Mouse (Mus musculus): ENCODE measurements at regions not wholly inside any gene's neighbourhood (a gene's known extent, or its start where the extent isn't known, plus 50 kb on each side); places are given as distances from the start of the nearest gene placed in this dataset.

DNA sequence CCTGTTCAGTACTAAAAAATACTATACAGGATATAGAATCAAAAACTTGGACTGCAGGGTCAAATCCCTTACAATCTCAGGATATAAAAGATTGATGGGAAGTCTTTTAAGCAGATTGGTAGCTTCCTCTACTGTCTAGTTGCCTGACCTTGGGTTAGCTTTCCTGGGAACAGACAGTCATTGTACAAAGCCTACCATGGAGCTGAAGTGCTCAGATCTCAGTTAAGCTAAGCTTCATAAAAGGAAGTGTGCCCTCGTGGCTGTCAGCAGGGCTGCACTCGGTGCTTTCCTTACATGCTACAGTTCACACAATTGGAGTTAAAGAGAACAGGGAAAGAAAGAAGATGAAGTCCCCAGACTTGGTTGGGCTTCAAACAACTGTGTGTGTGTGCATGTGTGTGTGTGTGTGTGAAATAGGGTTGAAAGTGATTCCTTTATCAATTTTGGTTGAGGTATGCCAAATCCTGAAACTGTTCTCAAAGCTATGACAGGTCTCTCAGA lies 338.4 kb downstream of the Gm21750 start:
- 35% methylated on average over 2 of the region's 2 CpGs for WGBS
- Histone ChIP-seq H3K27ac (ENCODE audit: low read depth, low read length) (no peak overlapping the region), H3K4me2 (ENCODE audit: low read depth, low read length, severe bottlenecking) (no peak overlapping the region), H3K27me3 (ENCODE audit: control insufficient read depth, insufficient read depth, low read length) (no peaks in the 10 kb centered on the region), H3K9ac (ENCODE audit: low read length) (no peak overlapping the region), H3K4me3 (ENCODE audit: low read depth, low read length) (no peak overlapping the region), H3K4me1 (replicated peaks; ENCODE audit: control insufficient read depth, insufficient read depth, low read length) (no peaks in the 10 kb centered on the region), H3K9me3 (ENCODE audit: control insufficient read depth, low read length) (no peaks in the 10 kb centered on the region), H3K36me3 (ENCODE audit: control insufficient read depth, insufficient read depth, low read length) (no peaks in the 10 kb centered on the region)
- DNase-seq (ENCODE audit: low spot score) (no peak), ATAC-seq (replicated peaks; ENCODE audit: low FRiP score) (no peak)

DNA sequence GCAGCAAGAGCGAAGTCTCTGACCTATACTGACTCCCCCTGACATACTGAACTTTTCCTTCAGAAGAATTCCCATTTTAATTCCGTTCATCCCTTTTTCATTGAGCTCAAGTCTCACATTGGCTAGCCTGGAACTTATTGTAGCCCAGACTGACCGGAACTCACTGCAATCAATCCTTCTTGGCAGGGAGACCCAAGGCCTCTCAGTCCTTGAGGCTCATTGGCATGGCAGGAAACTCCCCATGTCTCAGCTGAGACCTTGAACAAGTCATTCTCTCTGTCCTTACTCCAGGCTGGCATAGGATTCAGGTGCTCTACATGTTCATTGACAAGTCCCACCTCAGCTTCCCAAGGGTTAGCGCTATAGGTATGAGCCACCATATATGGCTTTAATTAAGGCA lies 345.9 kb downstream of the Gm21750 start:
- DNase-seq (ENCODE audit: low spot score) (no peak), ATAC-seq (replicated peaks; ENCODE audit: low FRiP score) (no peak)
- Histone ChIP-seq H3K4me3 (ENCODE audit: low read depth, low read length) (no peak overlapping the region), H3K36me3 (ENCODE audit: control insufficient read depth, insufficient read depth, low read length) (no peaks in the 10 kb centered on the region), H3K4me2 (ENCODE audit: low read depth, low read length, severe bottlenecking) (no peak overlapping the region), H3K9ac (ENCODE audit: low read length) (no peak overlapping the region), H3K9me3 (ENCODE audit: control insufficient read depth, low read length) (no peaks in the 10 kb centered on the region), H3K4me1 (replicated peaks; ENCODE audit: control insufficient read depth, insufficient read depth, low read length) (no peaks in the 10 kb centered on the region), H3K27ac (ENCODE audit: low read depth, low read length) (no peak overlapping the region), H3K27me3 (ENCODE audit: control insufficient read depth, insufficient read depth, low read length) (no peaks in the 10 kb centered on the region)
- 92% methylated on average over 4 of the region's 4 CpGs for WGBS

GRCm38 (mm10) chr14:74011555-74011954 lies 350.5 kb downstream of the Gm21750 start:
- DNase-seq (ENCODE audit: low spot score) (no peak), ATAC-seq (replicated peaks; ENCODE audit: low FRiP score) (no peak)
- Histone ChIP-seq H3K4me2 (ENCODE audit: low read depth, low read length, severe bottlenecking) (no peak overlapping the region), H3K9ac (ENCODE audit: low read length) (no peak overlapping the region), H3K27me3 (ENCODE audit: control insufficient read depth, insufficient read depth, low read length) (no peaks in the 10 kb centered on the region), H3K36me3 (ENCODE audit: control insufficient read depth, insufficient read depth, low read length) (no peaks in the 10 kb centered on the region), H3K4me3 (ENCODE audit: low read depth, low read length) (no peak overlapping the region), H3K27ac (ENCODE audit: low read depth, low read length) (no peak overlapping the region), H3K4me1 (replicated peaks; ENCODE audit: control insufficient read depth, insufficient read depth, low read length) (no peaks in the 10 kb centered on the region), H3K9me3 (ENCODE audit: control insufficient read depth, low read length) (no peaks in the 10 kb centered on the region)
- 92% methylated on average over 1 of the region's 1 CpGs for WGBS

DNA sequence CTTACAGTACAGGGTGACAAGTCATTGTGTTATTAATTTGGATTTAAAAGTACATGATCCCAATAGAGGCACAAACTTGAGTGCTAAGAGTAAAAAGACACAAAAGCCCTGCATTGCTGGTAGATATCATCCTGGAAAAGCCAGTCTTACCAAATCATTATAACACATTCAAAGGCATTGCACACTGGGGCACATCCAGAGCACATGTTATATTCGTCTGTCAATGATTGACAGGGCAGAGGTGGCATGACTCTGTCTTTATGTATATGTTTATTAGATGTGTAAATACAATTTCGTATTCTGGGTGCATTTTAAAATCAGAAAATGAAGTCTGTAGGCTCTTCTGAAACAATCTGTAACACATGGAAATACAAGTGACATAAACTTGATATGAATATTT lies 358.4 kb downstream of the Gm21750 start:
- Histone ChIP-seq H3K27me3 (ENCODE audit: control insufficient read depth, insufficient read depth, low read length) (no peaks in the 10 kb centered on the region), H3K27ac (ENCODE audit: low read depth, low read length) (no peak overlapping the region), H3K4me1 (replicated peaks; ENCODE audit: control insufficient read depth, insufficient read depth, low read length) (no peaks in the 10 kb centered on the region), H3K4me2 (ENCODE audit: low read depth, low read length, severe bottlenecking) (no peak overlapping the region), H3K9ac (ENCODE audit: low read length) (no peak overlapping the region), H3K9me3 (ENCODE audit: control insufficient read depth, low read length) (no peaks in the 10 kb centered on the region), H3K36me3 (ENCODE audit: control insufficient read depth, insufficient read depth, low read length) (no peaks in the 10 kb centered on the region), H3K4me3 (ENCODE audit: low read depth, low read length) (no peak overlapping the region)
- no peak for DNase-seq (ENCODE audit: low spot score)
- WGBS, result 86% methylated on average over 2 of the region's 2 CpGs
- ATAC-seq (replicated peaks; ENCODE audit: low FRiP score), result no peak

- Histone ChIP-seq H3K4me2 (ENCODE audit: low read depth, low read length, severe bottlenecking) (no peak overlapping the region), H3K4me1 (replicated peaks; ENCODE audit: control insufficient read depth, insufficient read depth, low read length) (no peaks in the 10 kb centered on the region), H3K4me3 (ENCODE audit: low read depth, low read length) (no peak overlapping the region), H3K36me3 (ENCODE audit: control insufficient read depth, insufficient read depth, low read length) (no peaks in the 10 kb centered on the region), H3K27me3 (ENCODE audit: control insufficient read depth, insufficient read depth, low read length) (no peaks in the 10 kb centered on the region), H3K27ac (ENCODE audit: low read depth, low read length) (no peak overlapping the region), H3K9me3 (ENCODE audit: control insufficient read depth, low read length) (no peaks in the 10 kb centered on the region), H3K9ac (ENCODE audit: low read length) (no peak overlapping the region)
- WGBS, result 72% methylated on average over 5 of the region's 5 CpGs
- DNase-seq (ENCODE audit: low spot score), result no peak
- ATAC-seq (replicated peaks; ENCODE audit: low FRiP score), result no peak
Observed at GRCm38 (mm10) chr14:74047009-74047694, 386.1 kb downstream of the Gm21750 start.

- DNase-seq (ENCODE audit: low spot score) (no peak), ATAC-seq (replicated peaks; ENCODE audit: low FRiP score) (no peak)
- Histone ChIP-seq H3K36me3 (ENCODE audit: control insufficient read depth, insufficient read depth, low read length) (no peaks in the 10 kb centered on the region), H3K4me1 (replicated peaks; ENCODE audit: control insufficient read depth, insufficient read depth, low read length) (no peaks in the 10 kb centered on the region), H3K4me2 (ENCODE audit: low read depth, low read length, severe bottlenecking) (no peak overlapping the region), H3K27me3 (ENCODE audit: control insufficient read depth, insufficient read depth, low read length) (no peaks in the 10 kb centered on the region), H3K27ac (ENCODE audit: low read depth, low read length) (no peak overlapping the region), H3K9ac (ENCODE audit: low read length) (no peak overlapping the region), H3K9me3 (ENCODE audit: control insufficient read depth, low read length) (no peaks in the 10 kb centered on the region), H3K4me3 (ENCODE audit: low read depth, low read length) (no peak overlapping the region)
- WGBS, result 86% methylated on average over 6 of the region's 6 CpGs
Observed at GRCm38 (mm10) chr14:74047695-74048280, 386.8 kb downstream of the Gm21750 start.

GRCm38 (mm10) chr14:74048386-74048785 lies 387.4 kb downstream of the Gm21750 start:
- 87% methylated on average over 3 of the region's 3 CpGs for WGBS
- Histone ChIP-seq H3K27me3 (ENCODE audit: control insufficient read depth, insufficient read depth, low read length) (no peaks in the 10 kb centered on the region), H3K4me1 (replicated peaks; ENCODE audit: control insufficient read depth, insufficient read depth, low read length) (no peaks in the 10 kb centered on the region), H3K36me3 (ENCODE audit: control insufficient read depth, insufficient read depth, low read length) (no peaks in the 10 kb centered on the region), H3K27ac (ENCODE audit: low read depth, low read length) (no peak overlapping the region), H3K9ac (ENCODE audit: low read length) (no peak overlapping the region), H3K4me2 (ENCODE audit: low read depth, low read length, severe bottlenecking) (no peak overlapping the region), H3K4me3 (ENCODE audit: low read depth, low read length) (no peak overlapping the region), H3K9me3 (ENCODE audit: control insufficient read depth, low read length) (no peaks in the 10 kb centered on the region)
- ATAC-seq (replicated peaks; ENCODE audit: low FRiP score), result no peak
- DNase-seq (ENCODE audit: low spot score), result no peak

DNA sequence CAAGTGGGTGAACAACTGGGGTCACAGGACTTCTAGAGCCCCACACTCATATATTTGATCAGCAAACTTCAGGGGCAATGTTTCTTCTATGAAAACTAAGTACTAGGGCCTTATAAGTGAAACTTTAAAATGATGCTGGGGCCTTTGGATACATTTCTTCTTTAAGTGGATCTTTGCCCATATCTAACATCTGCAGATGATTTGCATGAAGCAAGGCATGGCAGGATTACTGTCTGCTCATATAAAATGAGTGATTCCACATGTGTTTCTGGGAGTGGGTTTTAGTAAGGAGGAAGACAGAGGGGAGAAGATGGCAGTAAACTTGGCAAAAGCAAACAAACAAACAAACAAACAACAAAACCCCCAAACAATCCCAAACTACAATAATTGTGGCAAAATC lies 405.0 kb downstream of the Gm21750 start:
- H3K9ac ChIP-seq (ENCODE audit: low read length), result no peak overlapping the region
- no peaks in the 10 kb centered on the region for H3K36me3 ChIP-seq (ENCODE audit: control insufficient read depth, insufficient read depth, low read length)
- no peaks in the 10 kb centered on the region for H3K27me3 ChIP-seq (ENCODE audit: control insufficient read depth, insufficient read depth, low read length)
- H3K27ac ChIP-seq (ENCODE audit: low read depth, low read length), result no peak overlapping the region
- ATAC-seq (replicated peaks; ENCODE audit: low FRiP score), result no peak
- H3K4me2 ChIP-seq (ENCODE audit: low read depth, low read length, severe bottlenecking), result no peak overlapping the region
- no peak overlapping the region for H3K4me3 ChIP-seq (ENCODE audit: low read depth, low read length)
- H3K9me3 ChIP-seq (ENCODE audit: control insufficient read depth, low read length), result no peaks in the 10 kb centered on the region
- DNase-seq (ENCODE audit: low spot score), result no peak
- no peaks in the 10 kb centered on the region for H3K4me1 ChIP-seq (replicated peaks; ENCODE audit: control insufficient read depth, insufficient read depth, low read length)

DNA sequence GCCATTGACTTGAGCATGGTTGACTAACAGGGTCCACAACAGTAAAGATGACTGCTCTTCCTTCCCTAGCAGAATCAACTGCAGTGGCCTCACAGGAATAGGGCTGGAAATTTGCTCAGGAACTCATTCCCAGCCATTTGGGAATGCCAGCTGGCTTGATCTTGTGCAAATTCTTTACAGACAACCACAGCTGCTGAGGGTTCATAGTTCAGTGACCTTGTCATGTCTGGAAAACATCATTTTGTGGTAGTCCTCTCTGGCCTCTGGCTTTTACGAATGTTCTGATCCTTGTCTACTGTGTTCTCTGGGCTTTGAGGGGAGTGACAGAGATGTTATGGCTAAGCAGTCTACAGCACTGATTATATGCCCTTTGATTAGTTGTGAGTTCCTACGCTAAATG lies 432.0 kb downstream of the Gm21750 start:
- Histone ChIP-seq H3K4me2 (ENCODE audit: low read depth, low read length, severe bottlenecking) (no peak overlapping the region), H3K9me3 (ENCODE audit: control insufficient read depth, low read length) (no peaks in the 10 kb centered on the region), H3K27me3 (ENCODE audit: control insufficient read depth, insufficient read depth, low read length) (no peaks in the 10 kb centered on the region), H3K4me3 (ENCODE audit: low read depth, low read length) (no peak overlapping the region), H3K27ac (ENCODE audit: low read depth, low read length) (no peak overlapping the region), H3K4me1 (replicated peaks; ENCODE audit: control insufficient read depth, insufficient read depth, low read length) (no peaks in the 10 kb centered on the region), H3K9ac (ENCODE audit: low read length) (no peak overlapping the region), H3K36me3 (ENCODE audit: control insufficient read depth, insufficient read depth, low read length) (no peaks in the 10 kb centered on the region)
- ATAC-seq (replicated peaks; ENCODE audit: low FRiP score), result no peak
- 87% methylated on average over 2 of the region's 2 CpGs for WGBS
- DNase-seq (ENCODE audit: low spot score), result no peak
